Mouse (Mus musculus) cerebellum, postnatal 10 days (tissue): ENCODE measurements around the gene Nhsl2.
"Not testable (repeated sequence)": the region's sequence is repeated elsewhere in the genome, so short reads cannot be mapped to it uniquely, and the experiment has no call there.

Experiments
- DNase-seq, 2 experiments: peaks; one replicate each; pipeline ENCODE4 v3.0.0; 2021; ENCODE audit warnings: mixed read lengths in 2 of 2

Gene Nhsl2

DNA sequence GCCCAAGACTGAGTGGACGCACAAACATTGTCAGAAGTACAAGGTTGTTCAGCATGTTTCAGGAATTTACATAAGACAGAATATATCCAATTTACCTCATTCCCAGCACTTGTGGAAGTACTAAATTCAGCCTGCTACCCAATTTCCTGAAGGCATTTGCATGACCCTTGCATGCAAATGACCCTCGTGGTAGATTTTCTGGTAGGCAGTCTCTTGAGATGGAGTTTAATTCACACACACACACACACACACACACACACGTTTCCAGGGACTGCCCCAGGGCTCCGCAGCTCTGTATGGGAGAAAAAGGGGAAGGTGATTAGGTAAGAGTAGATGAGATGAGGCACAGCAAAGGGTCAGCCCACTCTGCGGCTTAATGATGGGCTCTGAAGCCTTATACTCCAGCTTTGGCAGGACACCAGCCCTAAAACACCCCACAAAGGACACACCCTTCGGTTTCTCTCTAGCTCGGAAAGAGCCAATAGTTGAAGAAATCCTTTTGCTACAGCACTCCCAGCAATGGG lies 245.3 kb downstream of the Nhsl2 start:
- no peak for DNase-seq

DNA sequence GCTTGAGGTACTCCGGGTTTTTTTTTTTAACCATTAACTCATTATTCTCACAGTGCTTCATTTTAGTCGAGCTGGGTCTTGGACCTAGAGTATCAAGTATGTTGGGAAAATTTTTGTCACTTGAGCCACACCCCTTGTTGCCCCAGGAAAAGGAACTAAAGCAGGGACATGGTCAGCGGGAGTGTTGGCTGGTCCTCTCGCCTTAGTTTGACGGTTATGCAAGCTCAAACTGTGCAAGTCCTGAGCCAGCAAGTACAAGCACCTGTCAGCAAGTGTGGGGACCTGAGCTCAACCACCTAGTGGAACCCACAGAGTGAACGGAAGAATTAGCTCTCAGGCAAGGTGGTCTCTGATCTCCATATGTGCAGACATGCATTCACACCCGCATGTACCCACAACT lies 252.7 kb downstream of the Nhsl2 start:
- no peak for DNase-seq

DNA sequence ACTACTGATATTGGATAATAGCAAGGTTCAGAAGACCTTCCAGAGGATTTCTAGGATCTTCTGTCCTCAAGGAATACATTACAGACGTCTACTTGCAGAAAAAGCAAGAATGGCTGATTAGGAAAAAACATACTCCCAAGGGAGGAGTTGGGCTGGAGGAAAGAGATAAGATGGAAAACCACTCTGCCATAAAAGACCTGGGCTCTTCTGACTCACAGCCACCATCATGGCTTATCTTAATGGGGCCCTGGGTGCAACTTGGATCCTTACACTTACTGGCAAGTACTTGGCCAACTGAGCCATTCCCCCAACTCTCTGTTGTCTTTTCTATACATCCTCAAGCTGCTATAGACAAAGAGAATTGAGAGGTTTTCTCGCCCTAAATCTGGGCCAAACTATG lies 254.6 kb downstream of the Nhsl2 start:
- DNase-seq = not testable (repeated sequence)

DNA sequence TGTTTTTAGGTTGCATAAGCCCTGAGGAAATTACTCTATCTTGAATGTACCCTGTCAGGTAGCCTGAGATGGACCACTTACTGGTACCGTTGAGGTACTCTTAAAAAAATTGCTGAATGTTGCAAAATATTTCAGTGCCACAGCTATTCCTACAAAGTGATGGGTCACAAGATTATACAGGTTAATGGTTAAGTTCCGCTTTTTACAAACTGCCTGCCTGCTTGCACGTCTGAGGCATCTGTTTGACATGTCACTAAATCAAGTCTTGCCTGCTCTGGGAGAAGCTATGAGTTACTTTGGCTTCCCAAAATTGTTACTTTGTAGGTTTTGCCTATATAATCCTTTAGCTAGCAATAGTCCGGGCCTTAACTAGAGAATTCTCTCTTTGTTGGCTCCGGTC lies 260.2 kb downstream of the Nhsl2 start:
- DNase-seq = not testable (repeated sequence)

DNA sequence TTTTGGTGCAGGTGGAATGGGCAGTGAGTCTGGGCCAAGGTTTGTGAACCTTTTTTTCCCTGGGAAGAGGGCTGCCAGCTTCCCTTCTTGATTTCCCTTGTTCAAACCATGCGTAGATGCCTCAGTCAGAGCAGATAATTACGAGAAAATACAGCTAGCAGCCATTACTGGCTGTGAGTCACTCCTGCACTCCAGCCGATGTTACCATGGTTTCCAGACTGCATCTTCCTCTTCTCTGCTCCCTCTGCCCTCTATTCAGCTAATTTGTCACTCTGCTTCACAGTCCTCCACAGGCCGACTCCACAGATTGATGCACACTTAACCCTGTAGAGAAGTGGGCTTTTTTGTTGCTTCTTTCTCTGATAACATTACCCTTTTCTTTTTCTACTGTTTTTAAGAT lies 266.5 kb downstream of the Nhsl2 start:
- DNase-seq = no peak

DNA sequence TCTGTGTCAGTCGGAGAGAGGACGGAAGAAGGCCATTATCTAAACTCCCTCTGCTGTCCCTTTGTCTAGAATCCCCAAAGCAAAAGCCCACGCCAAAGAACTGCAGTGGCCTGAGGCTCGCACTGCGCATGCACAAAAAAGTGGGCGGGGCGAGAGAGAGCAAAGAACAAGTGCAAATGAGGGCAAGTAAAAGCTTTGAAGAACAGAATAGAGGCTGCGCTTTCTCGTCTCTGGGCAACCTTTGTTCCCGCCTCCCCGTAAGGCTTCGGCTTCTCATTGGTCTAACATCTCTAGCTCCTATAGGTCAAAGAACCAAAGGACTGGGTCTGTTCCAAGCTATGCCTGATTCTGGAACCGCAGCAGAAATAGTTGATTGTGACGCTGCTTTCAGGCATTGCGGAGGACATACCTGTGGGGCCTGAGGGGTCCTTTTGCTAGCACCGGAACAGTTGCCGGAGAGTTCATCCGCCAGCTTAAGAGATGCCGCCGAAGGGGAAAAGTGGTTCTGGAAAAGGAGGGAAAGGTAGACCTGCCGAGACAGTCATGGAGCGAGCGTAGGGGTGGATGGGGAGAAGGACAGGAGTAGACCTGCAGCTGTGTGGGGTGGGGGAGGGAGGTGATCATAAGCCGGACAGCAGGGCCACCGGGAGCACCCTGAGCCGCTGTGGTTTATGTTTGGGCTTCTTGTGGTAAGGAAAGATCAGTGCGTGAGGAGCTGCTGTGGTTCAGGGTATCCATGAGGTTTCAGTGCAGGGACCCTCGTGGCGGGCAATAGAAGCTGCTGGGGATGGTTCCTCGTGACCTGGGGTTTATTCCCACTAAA lies 270.1 kb downstream of the Nhsl2 start, which contains the start of gene Pin4:
TSS of gene Pin4 (plus strand) at position 406 of the 823 bp plus-strand sequence.
- peak; percentile 96 to 97 for DNase-seq

DNA sequence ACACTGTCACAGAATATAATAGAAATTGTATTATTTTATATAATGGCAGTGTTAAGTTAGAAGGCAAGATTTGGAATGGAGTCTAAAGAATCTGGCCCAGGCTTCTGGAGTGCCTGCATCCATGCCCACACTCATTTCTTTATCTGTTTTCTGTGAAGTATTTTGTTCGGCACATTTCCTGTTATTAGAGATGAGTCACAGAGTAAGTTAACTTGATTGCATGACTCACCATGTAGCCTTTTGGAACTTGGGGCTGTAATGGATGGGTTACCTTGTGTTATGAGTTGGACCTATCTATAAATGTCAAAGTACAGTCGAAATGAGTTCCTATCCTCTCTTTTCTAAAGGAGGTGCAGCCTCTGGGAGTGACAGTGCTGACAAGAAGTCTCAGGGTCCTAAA lies 272.1 kb downstream of the Nhsl2 start:
- DNase-seq = no peak

DNA sequence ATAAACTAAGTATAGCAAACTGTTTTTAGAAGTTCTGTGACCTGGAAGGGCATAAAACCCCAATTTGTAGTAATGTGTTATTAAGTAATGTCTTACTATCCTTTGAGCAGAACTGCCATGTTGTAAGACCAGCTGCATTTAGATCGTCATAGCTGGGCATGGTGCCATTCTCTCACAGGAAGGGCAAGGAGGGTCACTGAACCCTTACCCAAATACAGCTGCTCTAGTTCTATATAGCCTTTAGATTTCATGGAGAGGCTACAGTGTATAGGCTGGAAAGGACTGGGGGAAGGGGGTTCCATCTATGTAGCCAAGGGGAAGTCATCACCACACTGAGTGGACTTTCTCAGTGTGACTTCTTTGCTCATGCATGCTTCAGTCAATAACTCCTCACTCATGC lies 292.0 kb downstream of the Nhsl2 start:
- no peak for DNase-seq
